Mouse (Mus musculus) spleen, postnatal 0 days (tissue): Measurements from ENCODE around the gene Zfp763. TPM values are rescaled to one million over a fixed set of nuclear protein-coding genes. Genes with fewer than 3 reads are reported as not detected.

Source experiments
- polyA plus RNA-seq: library from polyadenylated mRNA; unstranded; fragments of >200 nt; fragmentation: Nextera tagmentation; extraction: Ambion mirVana; gene quantifications from 2 replicates; pipeline ENCODE4 v1.2.1, GENCODE M21; 2015

Gene Zfp763
- polyA plus RNA-seq: 3.4 and 4.2 TPM in 2 replicates

GRCm38 (mm10) chr17:33032900-33033891 lies at the start of gene Zfp763:
TSS of gene Zfp763 (minus strand) at chr17:33033402.

GRCm38 (mm10) chr17:33067958-33068357 lies 34.8 kb upstream of the Zfp763 start, which contains the start of gene 4921501E09Rik:
TSS of gene 4921501E09Rik (minus strand) at chr17:33068058.

DNA sequence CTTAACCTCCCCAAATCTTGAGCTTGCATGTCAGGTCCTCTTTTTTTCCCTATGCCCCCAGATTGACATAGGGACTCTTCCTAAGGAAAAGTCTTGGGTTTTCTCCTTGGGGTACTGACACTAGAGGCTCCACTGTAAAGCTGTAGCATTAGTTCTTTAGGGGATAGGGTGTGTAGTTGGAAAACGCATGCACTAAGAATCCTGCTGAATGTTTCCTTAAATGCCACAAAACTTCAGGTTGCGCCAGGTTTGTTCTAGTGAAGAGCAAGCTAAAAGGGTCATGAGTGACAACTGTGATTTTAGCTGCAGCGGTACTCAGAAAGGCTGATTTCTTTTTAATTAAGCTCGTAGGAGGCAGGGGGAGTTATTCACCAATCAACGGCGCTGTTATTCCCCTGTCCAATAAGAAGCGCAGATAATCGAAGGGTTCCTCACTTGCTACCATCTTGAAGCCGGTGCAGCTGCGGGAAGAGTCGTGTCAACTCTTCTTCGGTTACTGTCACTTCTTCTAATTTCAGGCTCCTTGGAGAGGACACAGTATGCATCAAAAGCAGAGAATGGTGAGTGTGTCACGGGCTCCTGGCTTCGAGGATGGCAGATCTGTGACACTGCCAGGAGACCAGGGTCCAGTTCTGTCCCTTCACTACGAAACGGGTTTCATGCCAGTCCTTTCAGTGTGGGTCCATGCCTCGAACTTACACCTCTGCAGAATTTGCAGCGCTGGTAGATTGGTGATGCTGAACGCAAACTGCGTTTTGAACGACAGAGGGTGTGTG lies 40.3 kb downstream of the Zfp763 start, which contains the start of gene Zfp952:
Gene Zfp952 (plus strand): TSS at position 431 of the 776 bp plus-strand sequence.

Other genes starting within 250 kb of the Zfp763 start
- gene Zfp871, start 245.1 kb downstream of the Zfp763 start, polyA plus RNA-seq: 16.5 and 17.9 TPM in 2 replicates
- 0.34 and 0.41 TPM in 2 replicates for gene Zfp811, start 223.5 kb downstream of the Zfp763 start, polyA plus RNA-seq
- gene Zfp799, start 203.1 kb downstream of the Zfp763 start, polyA plus RNA-seq: 2.2 and 2.5 TPM in 2 replicates
- 1.7 and 2.7 TPM in 2 replicates for gene Zfp870, start 141.8 kb downstream of the Zfp763 start, polyA plus RNA-seq
- not detected in 2 replicates for gene Cyp4f14, start 116.1 kb downstream of the Zfp763 start, polyA plus RNA-seq
- 14.5 and 17.3 TPM in 2 replicates for gene Cyp4f13, start 86.0 kb downstream of the Zfp763 start, polyA plus RNA-seq
- 7.3 and 7.4 TPM in 2 replicates for gene Zfp472, start 67.6 kb downstream of the Zfp763 start, polyA plus RNA-seq
- 3.7 and 4.4 TPM in 2 replicates for gene Zfp952, start 40.3 kb downstream of the Zfp763 start, polyA plus RNA-seq
- not detected in 2 replicates for gene 4921501E09Rik, start 34.7 kb upstream of the Zfp763 start, polyA plus RNA-seq
- 2.9 and 3.4 TPM in 2 replicates for gene Zfp563, start 55.9 kb upstream of the Zfp763 start, polyA plus RNA-seq
- gene Morc2b, start 106.3 kb upstream of the Zfp763 start, polyA plus RNA-seq: not detected in 2 replicates
- gene Olfr55, start 135.0 kb upstream of the Zfp763 start, polyA plus RNA-seq: not detected in 2 replicates
- not detected in 2 replicates for gene Olfr239, start 157.9 kb upstream of the Zfp763 start, polyA plus RNA-seq
- not detected in 2 replicates for gene Olfr1564, start 188.3 kb upstream of the Zfp763 start, polyA plus RNA-seq
- gene Zfp955a, start 221.7 kb upstream of the Zfp763 start, polyA plus RNA-seq: 4.7 and 6.2 TPM in 2 replicates
- gene Olfr63, start 231.3 kb upstream of the Zfp763 start, polyA plus RNA-seq: 0.04 TPM in 1 of 2 replicates, not detected in the other